Mouse (Mus musculus) brown adipose tissue, adult 24 weeks (tissue): ENCODE data around the gene Qdpr. TPM values are rescaled to one million over a fixed set of nuclear protein-coding genes. Genes with fewer than 3 reads are reported as not detected.
"Not testable (repeated sequence)": the region's sequence is repeated elsewhere in the genome, so short reads cannot be mapped to it uniquely, and the experiment has no call there.

Source experiments
- H3K27ac ChIP-seq: fragments of 200-500 bp; replicated peaks from 2 replicates; pipeline ENCODE4 v1.5.1; 2012; ENCODE audit warnings: low read depth, mild to moderate bottlenecking, low read length
- H3K4me1 ChIP-seq: fragments of 200-500 bp; 2 replicates; pipeline ENCODE4 v1.6.1; 2012; ENCODE audit warnings: low read length, mixed read lengths; ENCODE audit not compliant: control insufficient read depth, insufficient read depth, insufficient read length
- H3K4me3 ChIP-seq: fragments of 200-500 bp; 2 replicates; pipeline ENCODE4 v1.5.1; 2012; ENCODE audit warnings: low read depth, mild to moderate bottlenecking, low read length, moderate library complexity; ENCODE audit not compliant: insufficient read depth
- polyA plus RNA-seq: library from polyadenylated mRNA; stranded (reverse); fragments of >200 nt; gene quantifications from 2 replicates; pipeline ENCODE4 v1.2.4, GENCODE M21; 2012; ENCODE audit not compliant: missing spikeins, insufficient read depth, insufficient read length

Qdpr gene
- polyA plus RNA-seq, 1 experiment = 132 TPM

- Histone ChIP-seq H3K27ac (no peak overlapping the region), H3K4me3 (no peak overlapping the region), H3K4me1 (no peaks in the 10 kb centered on the region)
Observed at GRCm38 (mm10) chr5:45435967-45436950, 13.8 kb downstream of the Qdpr start.

GRCm38 (mm10) chr5:45427891-45428290 is 22.1 kb downstream of the Qdpr start:
- Histone ChIP-seq H3K27ac (no peak overlapping the region), H3K4me3 (no peak overlapping the region), H3K4me1 (no peaks in the 10 kb centered on the region)

GRCm38 (mm10) chr5:45426416-45427034 is 23.5 kb downstream of the Qdpr start:
- no peak overlapping the region for H3K27ac ChIP-seq
- H3K4me1 ChIP-seq = no peaks in the 10 kb centered on the region
- no peak overlapping the region for H3K4me3 ChIP-seq

GRCm38 (mm10) chr5:45425771-45426170 is 24.3 kb downstream of the Qdpr start:
- H3K4me3 ChIP-seq, H3K27ac ChIP-seq, H3K4me1 ChIP-seq: not testable (repeated sequence)

GRCm38 (mm10) chr5:45424021-45424886 is 25.8 kb downstream of the Qdpr start:
- Histone ChIP-seq H3K4me1 (no peaks in the 10 kb centered on the region), H3K4me3 (no peak overlapping the region), H3K27ac (no peak overlapping the region)

GRCm38 (mm10) chr5:45421881-45422844 is 27.9 kb downstream of the Qdpr start:
- Histone ChIP-seq H3K4me3 (no peak overlapping the region), H3K27ac (no peak overlapping the region), H3K4me1 (no peaks in the 10 kb centered on the region)

- no peaks in the 10 kb centered on the region for H3K4me1 ChIP-seq
- H3K27ac ChIP-seq = no peak overlapping the region
- no peak overlapping the region for H3K4me3 ChIP-seq
Observed at GRCm38 (mm10) chr5:45419841-45420638, 30.0 kb downstream of the Qdpr start.

GRCm38 (mm10) chr5:45417859-45418443 is 32.1 kb downstream of the Qdpr start:
- Histone ChIP-seq H3K27ac (no peak overlapping the region), H3K4me3 (no peak overlapping the region), H3K4me1 (no peaks in the 10 kb centered on the region)

GRCm38 (mm10) chr5:45416478-45416877 is 33.6 kb downstream of the Qdpr start:
- Histone ChIP-seq H3K27ac (no peak overlapping the region), H3K4me3 (no peak overlapping the region), H3K4me1 (no peaks in the 10 kb centered on the region)

- H3K4me3 ChIP-seq = no peak overlapping the region
- no peaks in the 10 kb centered on the region for H3K4me1 ChIP-seq
- no peak overlapping the region for H3K27ac ChIP-seq
Observed at GRCm38 (mm10) chr5:45406129-45406528, 43.9 kb downstream of the Qdpr start.

- Histone ChIP-seq H3K27ac (no peak overlapping the region), H3K4me1 (no peaks in the 10 kb centered on the region), H3K4me3 (no peak overlapping the region)
Observed at GRCm38 (mm10) chr5:45402632-45403031, 47.4 kb downstream of the Qdpr start.

GRCm38 (mm10) chr5:45384034-45384812 is 65.8 kb downstream of the Qdpr start:
- no peak overlapping the region for H3K27ac ChIP-seq
- H3K4me1 ChIP-seq = no peaks in the 10 kb centered on the region
- H3K4me3 ChIP-seq = no peak overlapping the region
